Mouse (Mus musculus): ENCODE results near the gene Slc35f1. TPM values are rescaled to one million over a fixed set of nuclear protein-coding genes. Genes with fewer than 3 reads are reported as not detected.
"Not testable (repeated sequence)": the region's sequence is repeated elsewhere in the genome, so short reads cannot be mapped to it uniquely, and the experiment has no call there.

The Slc35f1 gene
- total RNA-seq, 2 experiments from 2014 or later = 34.6 to 41.5 TPM

DNA sequence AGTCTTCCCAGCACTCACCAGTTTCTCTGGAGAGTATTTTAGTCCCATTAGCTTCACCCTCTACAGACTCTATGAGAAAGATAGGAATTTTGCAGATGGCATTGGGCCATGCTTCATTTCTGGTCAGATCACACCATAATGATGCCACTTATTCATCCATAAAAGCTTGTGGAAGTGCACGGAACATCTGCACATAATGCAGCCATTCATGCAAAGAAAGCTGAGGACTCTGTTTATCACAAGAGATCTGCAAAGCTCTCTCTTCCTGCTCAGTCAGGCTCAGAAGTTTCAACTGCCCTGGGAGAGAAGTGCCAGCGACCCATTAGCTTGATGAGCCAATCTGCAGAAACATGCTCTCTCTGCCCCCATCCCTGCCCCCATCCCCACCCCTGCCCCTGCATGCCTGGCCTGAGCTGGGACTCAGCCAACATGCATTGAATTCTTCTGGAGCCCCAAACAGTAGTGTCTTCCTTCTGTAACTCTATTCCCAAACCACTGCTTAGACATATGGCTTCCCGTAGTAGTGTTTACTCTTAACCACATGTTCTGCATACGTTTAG lies 89.7 kb downstream of the Slc35f1 start:
- peak in 1 of 2 experiments; percentile 64 for DNase-seq (ENCODE audit: low spot score in 2 of 2)

DNA sequence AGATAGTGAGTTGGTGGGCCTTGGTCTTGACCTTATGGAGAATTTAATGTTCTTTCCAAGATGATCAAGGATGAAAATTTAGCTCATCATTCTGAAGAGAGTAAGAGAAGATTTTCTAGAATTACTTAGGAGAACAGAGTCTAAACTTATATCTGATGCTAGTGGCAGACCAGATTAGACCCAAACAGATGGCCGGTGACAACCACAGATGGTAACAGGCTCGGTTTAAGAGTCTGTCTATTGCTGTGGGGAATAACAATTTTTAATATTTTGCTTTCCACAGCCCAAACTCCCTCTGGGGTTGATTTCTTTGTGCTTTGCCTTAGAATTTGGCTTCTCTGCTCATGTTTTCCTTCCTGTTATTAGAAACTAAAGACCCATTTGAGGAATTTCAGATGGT lies 96.7 kb downstream of the Slc35f1 start:
- peak; percentile 15 to 71 for DNase-seq (ENCODE audit: low spot score in 2 of 2)

DNA sequence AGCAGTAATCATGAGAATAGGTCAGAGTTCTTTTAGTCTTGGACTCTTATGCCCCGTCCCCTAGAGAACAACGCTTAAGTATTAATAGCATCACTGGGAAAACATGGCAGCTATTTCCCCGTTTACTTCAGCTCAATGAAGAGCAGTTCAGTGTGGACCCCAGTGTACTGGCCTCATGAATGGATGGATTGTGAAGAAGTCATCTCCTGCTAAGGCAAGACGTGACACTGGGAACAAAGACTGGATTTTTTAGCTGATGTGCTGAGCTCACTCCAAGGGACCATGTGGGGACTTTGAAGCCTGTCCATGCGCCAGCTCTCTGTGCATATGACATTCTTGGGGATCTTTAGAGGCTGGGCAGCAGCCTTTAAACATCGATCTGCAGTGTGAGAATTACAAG lies 101.2 kb downstream of the Slc35f1 start:
- peak in 1 of 2 experiments; percentile 40 for DNase-seq (ENCODE audit: low spot score in 2 of 2)

DNA sequence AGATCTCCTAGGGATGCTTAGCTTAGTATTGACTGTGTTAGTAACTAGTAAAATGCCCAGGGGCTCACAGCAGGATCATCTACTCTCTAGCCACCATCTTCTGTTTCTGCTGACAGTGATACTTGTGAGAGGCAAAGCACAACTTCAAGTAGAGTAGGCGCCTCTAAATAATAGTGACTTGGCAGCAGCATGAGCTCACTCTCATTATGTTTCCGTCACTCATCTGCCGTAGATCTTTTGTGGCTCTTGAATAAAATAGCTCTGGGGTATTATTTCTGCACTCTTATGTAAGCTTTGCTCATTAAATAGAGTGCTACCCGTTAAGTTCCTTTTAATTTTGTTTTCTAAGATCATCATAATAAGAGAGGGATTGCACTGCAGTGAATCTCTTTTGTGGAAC lies 107.1 kb downstream of the Slc35f1 start:
- DNase-seq (ENCODE audit: low spot score in 2 of 2) = no peak

DNA sequence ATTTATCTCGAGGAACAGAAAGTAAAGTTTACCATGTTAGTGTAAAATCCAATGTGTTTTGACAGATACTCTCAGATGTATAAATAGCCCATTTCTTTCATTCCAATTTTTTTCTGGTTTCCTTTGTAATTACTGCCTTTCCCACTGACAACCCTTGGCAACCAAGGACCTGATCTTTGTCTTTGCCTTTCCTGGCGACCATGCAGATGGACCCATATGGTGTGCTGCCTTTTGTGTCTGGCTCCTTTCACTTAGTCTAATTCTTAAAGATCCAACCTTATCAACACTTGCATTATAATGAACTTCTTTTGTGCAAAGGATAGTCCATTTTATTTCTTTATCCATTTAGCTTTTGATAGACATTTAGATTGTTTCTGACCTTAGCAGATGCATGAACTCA lies 117.5 kb downstream of the Slc35f1 start:
- DNase-seq (ENCODE audit: low spot score in 2 of 2) = no peak

DNA sequence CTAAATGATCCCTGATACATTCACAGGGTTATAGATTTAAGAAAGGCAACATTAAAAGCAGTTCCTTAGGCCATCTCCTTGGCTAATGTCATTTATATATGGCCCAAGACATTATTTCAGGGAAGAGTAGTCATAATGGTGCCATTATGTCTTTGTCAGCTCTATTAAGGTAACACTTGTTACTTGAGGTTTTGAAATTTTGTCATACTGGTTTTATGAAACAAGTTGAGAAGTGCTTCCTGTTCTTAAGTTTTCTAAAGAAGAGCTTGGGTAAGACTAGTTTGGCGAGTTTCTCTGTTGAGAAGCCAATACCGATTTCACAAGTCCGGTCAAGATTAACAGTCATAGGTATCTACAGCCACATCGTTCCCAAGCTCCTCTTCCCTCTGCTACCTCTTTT lies 122.5 kb downstream of the Slc35f1 start:
- DNase-seq (ENCODE audit: low spot score in 2 of 2) = no peak

DNA sequence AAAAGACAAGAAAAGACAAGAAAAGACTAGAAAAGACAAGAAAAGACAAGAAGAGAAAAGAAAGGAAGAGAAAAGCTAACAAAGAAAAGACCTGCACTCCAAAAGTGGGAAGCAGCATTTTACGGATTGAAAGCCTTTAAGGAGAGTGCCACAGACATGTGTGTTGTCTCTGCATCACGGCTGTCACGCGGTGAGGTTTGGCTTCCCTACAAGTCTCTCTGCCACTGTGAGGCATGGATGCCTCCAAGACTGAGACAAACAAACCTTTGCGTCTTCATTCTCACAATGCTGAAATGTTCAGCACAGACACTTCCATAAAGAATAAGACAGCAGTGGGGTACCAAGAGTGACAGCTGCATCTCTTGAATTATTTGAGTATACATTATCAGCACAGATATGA lies 124.0 kb downstream of the Slc35f1 start:
- no peak for DNase-seq (ENCODE audit: low spot score in 2 of 2)

DNA sequence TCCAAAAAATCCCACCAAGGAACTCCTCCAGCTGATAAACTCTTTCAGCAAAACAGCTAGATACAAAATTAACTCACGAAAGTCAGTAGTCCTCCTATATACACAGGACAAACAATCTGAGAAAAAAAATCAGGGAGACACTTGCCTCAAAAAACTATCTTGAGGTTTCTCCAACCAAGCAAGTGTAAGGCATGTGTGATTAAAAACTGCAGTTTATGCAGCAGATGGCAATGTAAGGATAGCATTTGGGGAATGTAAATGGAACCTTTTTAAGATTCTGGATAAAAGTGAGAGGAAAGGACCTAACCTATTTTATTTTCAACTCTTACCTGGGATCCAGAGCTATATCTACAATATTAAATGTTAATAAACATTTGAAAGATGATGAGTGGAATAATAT lies 129.3 kb downstream of the Slc35f1 start:
- peak in 1 of 2 experiments; percentile 7 for DNase-seq (ENCODE audit: low spot score in 2 of 2)

DNA sequence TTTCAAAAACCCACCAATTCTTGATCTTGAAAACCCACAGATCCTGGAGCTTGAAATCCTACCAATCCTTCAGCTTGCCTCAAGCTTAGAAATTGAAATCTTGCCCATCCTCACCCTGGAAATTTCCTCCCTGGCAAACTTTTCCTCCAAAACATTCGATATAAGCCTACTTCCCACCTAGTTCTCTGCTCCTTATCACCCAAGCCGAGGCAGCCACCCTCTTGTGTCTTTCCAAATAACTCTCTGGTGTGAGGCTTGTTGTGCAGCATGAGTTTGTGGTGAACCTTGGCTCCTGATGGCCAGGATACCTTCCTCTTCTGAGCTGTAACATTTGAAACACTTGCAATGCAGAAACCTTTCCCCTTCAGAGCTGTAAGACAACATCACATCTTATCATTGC lies 132.6 kb downstream of the Slc35f1 start:
- DNase-seq (ENCODE audit: low spot score in 2 of 2) = no peak

DNA sequence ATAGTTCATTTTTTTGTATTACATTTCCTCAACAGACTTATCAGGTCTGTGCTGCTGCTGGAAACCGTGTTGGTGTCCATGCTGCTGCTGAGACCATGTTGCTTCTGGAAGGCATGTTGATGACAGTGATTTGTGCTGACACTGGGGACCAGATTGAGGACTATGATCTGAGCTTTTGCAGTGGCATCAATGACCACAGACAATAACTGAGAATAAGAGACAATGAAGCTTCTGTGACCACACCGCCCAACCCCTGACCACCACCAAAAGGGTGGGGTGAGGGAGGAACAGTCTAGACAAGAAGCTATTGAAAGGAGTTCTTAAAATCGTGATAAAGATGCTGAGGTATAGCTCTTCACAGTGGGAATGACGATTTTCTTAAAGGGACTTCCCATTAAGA lies 135.4 kb downstream of the Slc35f1 start:
- no peak for DNase-seq (ENCODE audit: low spot score in 2 of 2)

DNA sequence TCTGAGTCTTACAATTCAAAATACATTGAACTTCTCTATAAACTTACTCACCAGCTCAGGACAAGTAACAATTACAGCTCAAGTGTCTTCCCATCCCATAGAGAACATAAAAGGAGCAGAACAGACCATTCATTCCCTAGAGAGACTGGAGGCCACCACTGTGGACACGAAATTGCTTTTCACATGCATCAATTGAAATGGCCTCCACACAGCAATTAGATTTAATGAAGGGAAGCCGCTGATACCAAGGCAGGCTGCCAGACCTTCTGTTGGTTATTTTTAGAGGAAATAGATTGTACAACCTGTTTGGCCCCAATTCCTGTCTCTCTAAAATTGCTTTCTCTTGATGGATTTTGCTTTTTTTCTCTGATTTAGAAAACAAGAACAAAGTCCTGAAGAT lies 150.5 kb downstream of the Slc35f1 start:
- peak; percentile 14 to 65 for DNase-seq (ENCODE audit: low spot score in 2 of 2)

DNA sequence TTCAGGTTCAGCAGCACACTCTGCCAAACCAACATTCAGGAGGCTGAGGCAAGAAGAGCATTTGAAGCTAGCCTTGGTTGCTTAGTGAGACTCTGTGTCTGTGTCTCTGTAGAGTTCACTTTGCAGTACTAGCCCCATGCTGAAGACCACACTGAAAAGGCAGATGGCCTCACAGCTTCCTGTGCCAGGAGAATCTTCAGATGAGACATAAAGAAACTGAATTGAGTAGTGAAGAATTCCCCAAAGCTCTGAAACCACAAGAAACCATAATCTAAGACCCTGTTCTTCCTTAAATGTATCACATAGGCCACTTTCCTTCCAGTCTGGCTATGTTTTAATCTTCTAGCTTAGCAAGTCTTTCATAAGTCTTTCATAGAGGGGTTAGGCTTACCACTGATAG lies 161.7 kb downstream of the Slc35f1 start:
- no peak for DNase-seq (ENCODE audit: low spot score in 2 of 2)

DNA sequence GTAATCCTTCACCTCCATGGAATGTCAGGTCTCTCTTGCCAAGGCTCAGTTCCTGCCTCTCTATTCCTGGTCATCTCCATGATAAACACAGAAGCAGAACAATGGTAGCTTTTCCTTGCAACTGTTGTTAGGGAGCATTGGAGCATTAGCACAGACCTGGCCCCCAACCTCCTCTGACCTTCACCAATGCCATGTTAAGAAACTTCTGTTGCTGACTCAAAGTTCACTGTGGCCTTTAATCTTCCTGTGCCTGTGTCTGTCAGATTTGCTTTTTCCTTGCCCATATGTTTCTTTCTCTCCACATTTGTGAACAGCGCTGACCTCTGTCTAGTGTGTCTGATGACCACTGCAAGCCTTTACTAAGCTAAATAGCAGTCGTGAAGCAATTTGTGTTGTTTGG lies 170.5 kb downstream of the Slc35f1 start:
- no peak for DNase-seq (ENCODE audit: low spot score in 2 of 2)

DNA sequence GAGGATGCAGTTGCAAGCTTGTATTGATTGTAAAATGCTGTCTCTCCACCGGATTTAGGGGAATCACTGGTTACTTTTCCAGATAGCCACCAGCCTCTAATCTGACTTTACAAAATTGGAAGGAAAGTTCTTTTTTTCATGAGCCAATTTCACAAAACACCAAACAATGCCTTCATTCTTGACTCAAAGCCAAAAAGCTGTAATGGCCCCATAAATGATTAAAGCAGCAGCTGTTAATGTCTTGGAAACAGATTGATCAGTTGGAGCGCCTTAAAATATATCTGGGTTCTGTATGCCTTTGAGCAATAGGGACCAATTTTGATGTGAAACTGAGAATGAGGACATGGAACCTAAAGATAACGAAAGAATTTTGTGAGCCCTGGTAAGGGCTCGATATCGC lies 174.6 kb downstream of the Slc35f1 start:
- DNase-seq (ENCODE audit: low spot score in 2 of 2) = peak in 1 of 2 experiments; percentile 23

DNA sequence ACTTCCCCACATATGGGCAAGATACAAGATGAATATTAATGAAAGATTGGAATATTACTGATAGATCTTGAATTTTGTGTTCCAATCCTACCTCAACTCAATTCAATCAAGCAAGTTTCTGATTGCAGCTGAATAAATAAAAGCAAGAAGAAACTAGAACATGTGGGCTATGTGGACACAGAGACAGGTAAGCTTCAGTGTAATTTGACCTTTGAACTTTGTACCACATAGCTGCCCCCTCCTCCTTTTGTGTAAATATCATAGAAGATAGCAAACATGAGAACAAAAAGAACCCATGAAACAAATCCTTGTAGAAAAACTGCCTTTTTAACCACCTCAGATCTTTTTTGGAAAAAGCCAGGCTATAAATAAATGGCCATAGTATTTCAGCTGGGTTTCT lies 180.8 kb downstream of the Slc35f1 start:
- no peak for DNase-seq (ENCODE audit: low spot score in 2 of 2)

DNA sequence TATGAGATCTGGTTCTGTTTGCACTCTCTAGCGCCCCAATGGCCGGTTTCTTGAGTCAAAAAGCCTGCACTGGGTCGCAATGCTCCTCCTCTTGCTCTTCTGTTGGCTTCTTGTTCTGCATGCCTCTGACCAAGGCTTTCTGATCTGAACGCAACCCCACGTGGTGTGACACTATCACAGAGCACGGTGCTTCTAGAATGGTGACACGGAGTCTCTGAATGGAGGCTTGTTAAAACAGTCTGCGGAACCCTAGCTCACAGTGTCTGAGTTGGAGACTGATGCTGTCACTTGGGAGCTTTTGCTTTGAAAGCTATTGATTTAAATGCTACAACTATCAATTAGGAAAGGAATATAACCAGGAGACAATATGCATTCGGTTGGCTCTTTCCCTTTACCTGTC lies 183.8 kb downstream of the Slc35f1 start:
- no peak for DNase-seq (ENCODE audit: low spot score in 2 of 2)

DNA sequence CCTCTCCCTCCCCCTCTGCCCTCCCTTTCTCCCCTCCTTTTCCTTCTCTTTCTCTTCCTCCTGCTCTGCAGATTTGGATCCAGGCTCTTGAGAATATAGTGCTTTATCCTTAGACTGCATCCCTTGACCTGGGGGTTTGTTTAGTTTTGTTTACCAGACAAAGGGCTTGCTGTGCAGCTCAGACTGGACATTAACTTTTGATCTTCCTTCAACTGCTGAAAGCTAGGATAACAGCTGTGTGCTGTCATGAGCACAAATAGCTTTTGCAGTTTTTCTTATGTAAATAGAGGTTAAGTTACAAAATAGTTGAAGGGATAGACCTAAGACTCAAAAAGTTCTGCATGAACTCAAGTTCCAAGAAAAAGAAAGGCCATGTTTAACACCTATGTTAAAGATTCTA lies 184.4 kb downstream of the Slc35f1 start:
- DNase-seq (ENCODE audit: low spot score in 2 of 2) = no peak

DNA sequence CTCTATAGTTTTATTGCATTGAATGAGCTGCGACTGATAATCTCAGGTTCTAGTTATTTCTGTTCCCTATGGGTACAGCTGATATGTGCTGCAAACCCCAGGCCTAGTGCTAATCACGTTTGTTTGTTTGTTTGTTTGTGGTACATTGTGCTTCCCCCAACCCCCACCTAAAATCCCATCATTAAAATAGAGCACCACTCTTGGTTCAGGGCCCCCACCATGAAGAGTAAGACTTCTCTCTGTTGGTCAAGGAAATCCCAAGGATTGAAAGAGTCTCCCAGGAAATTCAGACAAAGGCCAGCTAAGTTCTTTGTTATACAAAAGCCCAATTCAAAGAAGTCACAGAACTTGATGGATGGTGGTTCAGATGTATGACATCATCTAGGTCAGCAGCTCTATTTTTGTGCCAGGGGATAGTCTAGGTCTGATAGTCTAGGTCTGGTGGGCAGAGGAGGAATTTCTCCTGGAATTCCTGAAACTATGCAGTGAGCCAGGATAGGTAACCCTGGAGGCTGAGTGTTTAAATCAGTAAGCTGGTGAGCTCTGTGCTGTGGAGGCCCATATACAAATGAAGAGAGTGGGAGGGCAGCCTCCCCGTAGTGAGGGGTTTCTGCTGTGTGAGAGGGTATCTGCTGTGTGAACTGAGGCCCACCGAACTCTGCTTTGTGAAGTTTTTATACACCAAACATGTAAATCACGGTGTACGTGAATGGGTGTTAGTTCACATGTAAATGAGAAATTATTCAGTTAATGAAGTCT lies 187.1 kb downstream of the Slc35f1 start:
- no peak for DNase-seq (ENCODE audit: low spot score in 2 of 2)

DNA sequence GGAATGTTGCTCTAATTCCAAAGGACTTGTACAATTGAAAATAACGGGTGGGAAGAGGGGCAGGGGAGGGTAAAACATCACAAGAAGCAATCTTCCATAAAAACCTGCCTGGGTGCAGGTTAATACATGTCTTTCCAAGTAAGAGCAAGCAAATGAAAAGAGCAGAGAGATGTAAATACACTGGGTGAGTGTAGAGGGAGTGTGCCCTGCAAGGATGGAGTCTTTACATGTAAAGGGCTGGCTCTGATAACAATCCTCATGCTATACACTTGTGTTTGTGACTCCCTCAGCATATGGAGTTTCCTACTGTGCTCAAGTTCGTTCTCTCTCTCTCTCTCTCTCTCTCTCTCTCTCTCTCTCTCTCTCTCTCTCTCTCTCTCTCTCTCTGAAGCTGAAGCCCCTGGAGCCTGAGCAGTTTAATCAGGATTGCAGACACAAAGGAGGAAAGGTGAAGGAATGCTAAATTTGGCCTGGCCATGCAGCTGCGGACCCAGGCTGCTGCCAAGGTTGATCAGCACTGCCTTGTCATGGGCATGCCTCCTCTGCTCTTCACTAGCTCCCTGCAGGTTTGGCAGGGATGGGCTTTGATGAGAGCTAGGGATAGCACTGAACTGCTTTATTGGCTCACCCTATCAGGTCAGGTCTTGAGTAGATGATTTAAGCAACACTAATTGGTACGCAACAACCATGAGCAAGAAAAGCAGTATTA lies 187.9 kb downstream of the Slc35f1 start:
- no peak for DNase-seq (ENCODE audit: low spot score in 2 of 2)

DNA sequence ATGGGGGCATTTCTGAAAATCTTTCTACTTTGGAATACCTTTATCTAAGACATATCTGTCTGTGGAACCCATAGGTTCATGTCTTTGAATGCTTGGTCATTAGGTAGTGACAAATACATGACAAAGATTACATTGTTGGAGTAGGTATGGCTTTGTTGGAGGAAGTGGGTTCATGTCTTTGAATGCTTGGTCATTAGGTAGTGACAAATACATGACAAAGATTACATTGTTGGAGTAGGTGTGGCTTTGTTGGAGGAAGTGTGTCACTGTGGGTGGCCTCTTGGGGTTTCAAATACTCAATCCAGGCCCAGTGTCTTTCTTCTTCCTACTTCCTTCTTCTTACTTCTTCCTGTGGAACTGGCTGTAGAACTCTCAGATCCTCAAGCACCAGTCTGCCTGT lies 206.4 kb downstream of the Slc35f1 start:
- DNase-seq (ENCODE audit: low spot score in 2 of 2) = not testable (repeated sequence)

DNA sequence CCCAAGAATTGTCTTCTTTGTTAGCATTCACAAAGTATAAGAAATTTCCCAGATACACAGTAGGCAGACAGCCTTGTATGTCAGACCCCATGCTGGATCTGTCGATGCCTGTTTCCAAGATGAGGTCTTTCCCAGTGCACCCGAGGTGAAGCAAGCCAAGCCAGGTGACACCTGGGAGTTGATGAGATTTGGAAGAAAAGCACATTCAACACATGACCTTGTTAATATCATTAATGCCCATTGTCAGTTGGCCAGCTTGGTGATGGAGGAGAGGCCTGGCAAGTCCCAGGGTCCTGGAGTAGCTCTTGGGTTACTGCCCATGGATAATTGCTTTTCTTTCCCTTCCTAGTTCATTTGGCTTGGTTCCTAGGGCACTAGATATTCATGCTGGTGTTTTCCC lies 214.6 kb downstream of the Slc35f1 start:
- DNase-seq (ENCODE audit: low spot score in 2 of 2) = peak; percentile 9 to 28

DNA sequence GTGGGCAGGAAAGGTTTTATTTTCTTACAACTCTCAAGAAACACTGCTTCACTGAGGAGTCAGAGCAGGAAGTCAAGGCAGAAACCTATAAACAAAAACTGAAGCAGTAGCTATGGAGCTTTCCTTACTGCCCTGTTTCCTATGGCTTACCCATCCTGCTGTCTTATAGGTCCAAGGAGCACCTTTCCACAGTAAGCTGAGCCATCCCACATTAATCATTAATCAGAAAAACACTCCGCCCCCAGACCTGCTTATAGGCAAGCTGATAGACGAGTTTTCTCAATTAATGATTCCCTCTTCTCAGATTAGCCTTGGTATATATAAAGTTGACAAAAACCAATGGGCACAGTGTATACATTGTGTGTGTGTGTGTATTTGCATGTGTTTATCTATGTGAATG lies 221.4 kb downstream of the Slc35f1 start:
- DNase-seq (ENCODE audit: low spot score in 2 of 2) = no peak

DNA sequence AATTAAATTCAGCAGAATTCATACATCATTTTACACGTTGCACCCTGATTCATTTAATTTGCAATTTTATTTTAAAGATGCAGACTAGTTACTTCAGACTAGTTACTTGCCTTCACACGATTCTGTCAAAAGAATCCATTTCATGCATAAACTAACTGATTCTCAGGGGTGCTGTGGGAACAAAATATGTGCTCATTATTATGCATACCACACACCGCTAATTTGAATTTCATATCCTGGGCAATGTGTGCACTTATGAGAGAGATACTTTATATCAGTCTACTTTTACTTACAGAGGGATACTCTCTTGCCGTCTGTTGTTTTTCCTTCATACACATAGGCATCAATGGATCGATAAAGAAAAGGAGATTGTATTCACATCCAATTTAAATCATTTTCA lies 228.4 kb downstream of the Slc35f1 start:
- DNase-seq (ENCODE audit: low spot score in 2 of 2) = no peak

Measured in layer of hippocampus, postnatal 14 days (tissue).